Mouse (Mus musculus): ENCODE measurements at regions not wholly inside any gene's neighbourhood (a gene's known extent, or its start where the extent isn't known, plus 50 kb on each side); places are given as distances from the start of the nearest gene placed in this dataset.

DNA sequence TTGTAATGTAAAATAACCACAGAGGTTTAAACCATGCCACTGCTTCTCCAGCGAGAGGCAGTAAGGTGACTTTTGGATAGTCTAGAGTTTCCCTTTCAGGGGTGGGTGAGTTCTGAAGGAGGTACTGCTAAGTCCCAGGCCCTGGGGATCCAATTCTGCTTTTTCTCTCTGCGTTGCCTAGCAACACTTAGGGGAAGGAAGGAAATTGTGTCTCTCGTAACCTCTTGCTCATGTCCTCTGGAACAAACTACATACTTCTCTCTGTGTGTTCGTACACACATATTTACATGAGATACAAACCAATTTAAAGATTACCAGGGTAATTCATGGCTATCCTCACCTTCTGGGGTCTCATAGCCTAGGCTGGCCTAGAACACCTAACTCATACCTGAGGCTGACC lies 118.7 kb upstream of the Mrps10 start:
- TF ChIP-seq POLR2A (IDR thresholded peaks at IDR 0.05; ENCODE audit: low read depth, low read length), result no peak
- no peak for TF ChIP-seq CTCF (conservative IDR thresholded peaks at IDR 0.05; ENCODE audit: insufficient read depth, insufficient read length, low read depth, low read length)

Measured in kidney, adult 2 months (tissue).